Comparison of ENCODE assay signal across 7 mouse cellular contexts in the genomic region with DNA sequence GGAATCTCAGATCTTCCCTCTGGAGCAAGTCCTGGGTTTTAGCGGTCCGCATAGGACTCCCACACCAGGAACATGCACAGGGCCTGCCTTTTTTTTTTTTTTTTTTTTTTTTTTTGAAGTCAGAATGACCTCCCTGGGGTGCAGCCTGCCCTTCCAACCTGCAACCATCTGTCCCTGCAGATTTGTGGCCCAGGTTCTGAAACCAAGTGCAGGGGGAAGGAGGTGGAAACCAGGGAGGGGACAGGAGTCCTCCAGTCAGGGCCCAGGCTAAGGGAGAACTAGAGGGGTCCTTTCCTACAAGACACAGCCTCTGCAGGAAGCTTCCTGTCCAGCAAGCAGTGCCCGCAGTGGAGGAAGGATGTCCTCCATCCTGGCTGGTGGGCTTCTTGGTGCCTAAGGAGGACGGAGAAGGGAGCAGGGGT. TPM values are rescaled to one million over a fixed set of nuclear protein-coding genes. Genes with fewer than 3 reads are reported as not detected.
DNase-seq lines count a peak whose midpoint lies in the region; ATAC-seq and TF ChIP-seq lines count a peak whose summit lies in the region.

No protein-coding gene starts in this region.

- H3K36me3 ChIP-seq in hindbrain, embryonic 11.5 days (ENCODE audit: control insufficient read depth, insufficient read depth, low read length) = no peaks in the 10 kb centered on the region
- H3K36me3 ChIP-seq in midbrain, embryonic 14.5 days (ENCODE audit: control insufficient read depth, insufficient read depth, low read length) = peaks cover 19% of the 10 kb centered on the region

- peak overlapping the region; percentile 96 for H3K4me3 ChIP-seq in cortical plate, adult 2 months (ENCODE audit: insufficient read depth, low read length)
- peak overlapping the region; percentile 71 for H3K4me3 ChIP-seq in hindbrain, embryonic 11.5 days (ENCODE audit: low read depth, low read length)
- H3K4me3 ChIP-seq in midbrain, embryonic 14.5 days (replicated peaks; ENCODE audit: low read depth, low read length) = peak overlapping the region; percentile 91

- intact Hi-C loops in gastrocnemius, postnatal 14 days (cut with DNase I; ENCODE audit: low total_unique reads) = loop anchor here (10.0 kb wide), 1 partner anchor 112 kb away; a partner anchor contains a TSS

- no peaks in the 10 kb centered on the region for H3K27me3 ChIP-seq in hindbrain, embryonic 11.5 days (ENCODE audit: control insufficient read depth, insufficient read depth, low read length)
- no peaks in the 10 kb centered on the region for H3K27me3 ChIP-seq in midbrain, embryonic 14.5 days (ENCODE audit: control insufficient read depth, insufficient read depth, low read length)

- no peaks in the 10 kb centered on the region for H3K9me3 ChIP-seq in hindbrain, embryonic 11.5 days (ENCODE audit: control insufficient read depth, low read length)
- H3K9me3 ChIP-seq in midbrain, embryonic 14.5 days (ENCODE audit: control insufficient read depth, low read length) = no peaks in the 10 kb centered on the region

- no peak overlapping the region for H3K27ac ChIP-seq in cortical plate, adult 2 months (ENCODE audit: insufficient read depth, low read length)
- H3K27ac ChIP-seq in hindbrain, embryonic 11.5 days (ENCODE audit: low read depth, low read length) = peak overlapping the region; percentile 72; the same call in 1 of the 2 replicates
- H3K27ac ChIP-seq in midbrain, embryonic 14.5 days (replicated peaks; ENCODE audit: low read depth, low read length) = peak overlapping the region; percentile 86

- peak; percentile 44 for DNase-seq in 3134 (ENCODE audit: extremely low read depth, insufficient read length, low spot score)
- peak; percentile 25 for DNase-seq in 3T3-L1 (ENCODE audit: low read depth, low spot score)
- DNase-seq in hindbrain, embryonic 11.5 days (ENCODE audit: low spot score) = peak; percentile 45
- DNase-seq in midbrain, embryonic 14.5 days = no peak
- no peak for DNase-seq in gastrocnemius, postnatal 14 days

- ATAC-seq in hindbrain, embryonic 11.5 days (ENCODE audit: low FRiP score) = no peak; the same call in 1 of the 2 replicates
- peak; percentile 1; the same call in 1 of the 2 replicates for ATAC-seq in midbrain, embryonic 14.5 days (ENCODE audit: low FRiP score, low TSS enrichment)
- no peak for ATAC-seq in megakaryocyte progenitor cell, adult 5-6 weeks (replicated peaks; ENCODE audit: poor library complexity)

- peaks cover 7% of the 10 kb centered on the region; the same call in 1 of the 2 replicates for H3K4me1 ChIP-seq in cortical plate, adult 2 months (ENCODE audit: control insufficient read depth, insufficient read depth, low read length)
- peaks cover 3% of the 10 kb centered on the region for H3K4me1 ChIP-seq in hindbrain, embryonic 11.5 days (replicated peaks; ENCODE audit: control insufficient read depth, insufficient read depth, low read length)
- H3K4me1 ChIP-seq in midbrain, embryonic 14.5 days (ENCODE audit: control insufficient read depth, insufficient read depth, low read length) = peaks cover 29% of the 10 kb centered on the region

- peak overlapping the region; percentile 87 for H3K9ac ChIP-seq in hindbrain, embryonic 11.5 days (ENCODE audit: low read depth, low read length)
- peak overlapping the region; percentile 93 for H3K9ac ChIP-seq in midbrain, embryonic 14.5 days (replicated peaks; ENCODE audit: low read length)

- 27% methylated on average over 4 of the region's 4 CpGs for WGBS in hindbrain, embryonic 11.5 days
- WGBS in midbrain, embryonic 14.5 days = 9% methylated on average over 4 of the region's 4 CpGs

- no peak for TF ChIP-seq CTCF in cortical plate, adult 2 months (IDR thresholded peaks at IDR 0.05; ENCODE audit: extremely low read depth, insufficient read depth, low read length)

- TF ChIP-seq POLR2A in cortical plate, adult 2 months (IDR thresholded peaks at IDR 0.05; ENCODE audit: extremely low read depth, insufficient read depth, low read length) = no peak

- peak overlapping the region; percentile 63 for H3K4me2 ChIP-seq in hindbrain, embryonic 11.5 days (replicated peaks; ENCODE audit: low read depth, low read length)
- peak overlapping the region; percentile 78 for H3K4me2 ChIP-seq in midbrain, embryonic 14.5 days (ENCODE audit: low read length)

RNA-seq across cellular contexts. Expression of a gene that starts 0.8 kb away (rescaled TPM):
- polyA plus RNA-seq in cortical plate, adult 2 months (2012; rRNA removed) = 152 and 176 TPM in 2 replicates
- polyA plus RNA-seq in hindbrain, embryonic 11.5 days (2014; fragmentation: Nextera tagmentation; extraction: Ambion mirVana) = 31.2 and 34.3 TPM in 2 replicates
- polyA plus RNA-seq in midbrain, embryonic 14.5 days (2014; fragmentation: Nextera tagmentation; extraction: Ambion mirVana) = 68.5 and 69.3 TPM in 2 replicates
- 10 to 100 TPM; 14.3 to 16.4 TPM for total RNA-seq in gastrocnemius, postnatal 14 days (2021)
- total RNA-seq in megakaryocyte progenitor cell, adult 5-6 weeks (2015) = 2.8 and 3.3 TPM in 2 replicates
- 1.8 and 3.2 TPM in 2 replicates for total RNA-seq in megakaryocyte progenitor cell, adult 5-6 weeks (2017)

RNA-seq across cellular contexts. Expression of a gene that starts 7.3 kb away (rescaled TPM):
- polyA plus RNA-seq in cortical plate, adult 2 months (2012; rRNA removed) = 123 and 138 TPM in 2 replicates
- polyA plus RNA-seq in hindbrain, embryonic 11.5 days (2014; fragmentation: Nextera tagmentation; extraction: Ambion mirVana) = 146 and 148 TPM in 2 replicates
- 122 and 165 TPM in 2 replicates for polyA plus RNA-seq in midbrain, embryonic 14.5 days (2014; fragmentation: Nextera tagmentation; extraction: Ambion mirVana)
- total RNA-seq in gastrocnemius, postnatal 14 days (2021) = 10 to 100 TPM; 70.3 to 72.0 TPM
- total RNA-seq in megakaryocyte progenitor cell, adult 5-6 weeks (2015) = 64.6 and 65.0 TPM in 2 replicates
- 64.7 and 82.0 TPM in 2 replicates for total RNA-seq in megakaryocyte progenitor cell, adult 5-6 weeks (2017)

RNA-seq across cellular contexts. Expression of a gene that starts 7.7 kb away (rescaled TPM):
- 122 and 127 TPM in 2 replicates for polyA plus RNA-seq in cortical plate, adult 2 months (2012; rRNA removed)
- polyA plus RNA-seq in hindbrain, embryonic 11.5 days (2014; fragmentation: Nextera tagmentation; extraction: Ambion mirVana) = 69.7 and 73.2 TPM in 2 replicates
- 83.8 and 102 TPM in 2 replicates for polyA plus RNA-seq in midbrain, embryonic 14.5 days (2014; fragmentation: Nextera tagmentation; extraction: Ambion mirVana)
- 10 to 100 TPM; 12.2 to 14.5 TPM for total RNA-seq in gastrocnemius, postnatal 14 days (2021)
- total RNA-seq in megakaryocyte progenitor cell, adult 5-6 weeks (2015) = 16.0 and 18.5 TPM in 2 replicates
- total RNA-seq in megakaryocyte progenitor cell, adult 5-6 weeks (2017) = 57.5 and 59.8 TPM in 2 replicates

RNA-seq across cellular contexts. Expression of a gene that starts 7.8 kb away (rescaled TPM):
- 56.6 and 57.3 TPM in 2 replicates for polyA plus RNA-seq in cortical plate, adult 2 months (2012; rRNA removed)
- polyA plus RNA-seq in hindbrain, embryonic 11.5 days (2014; fragmentation: Nextera tagmentation; extraction: Ambion mirVana) = 10.2 and 10.8 TPM in 2 replicates
- 27.8 and 32.2 TPM in 2 replicates for polyA plus RNA-seq in midbrain, embryonic 14.5 days (2014; fragmentation: Nextera tagmentation; extraction: Ambion mirVana)
- total RNA-seq in gastrocnemius, postnatal 14 days (2021) = 1 to 10 TPM; 1.1 to 2.4 TPM
- 1.5 and 2.0 TPM in 2 replicates for total RNA-seq in megakaryocyte progenitor cell, adult 5-6 weeks (2015)
- 1.5 and 4.1 TPM in 2 replicates for total RNA-seq in megakaryocyte progenitor cell, adult 5-6 weeks (2017)

RNA-seq across cellular contexts. Expression of a gene that starts 18.1 kb away (rescaled TPM):
- 7.9 and 8.0 TPM in 2 replicates for polyA plus RNA-seq in cortical plate, adult 2 months (2012; rRNA removed)
- 0.85 and 1.2 TPM in 2 replicates for polyA plus RNA-seq in hindbrain, embryonic 11.5 days (2014; fragmentation: Nextera tagmentation; extraction: Ambion mirVana)
- 1.7 and 2.3 TPM in 2 replicates for polyA plus RNA-seq in midbrain, embryonic 14.5 days (2014; fragmentation: Nextera tagmentation; extraction: Ambion mirVana)
- under 1 TPM; 0.55 to 0.57 TPM for total RNA-seq in gastrocnemius, postnatal 14 days (2021)
- 1.0 and 1.6 TPM in 2 replicates for total RNA-seq in megakaryocyte progenitor cell, adult 5-6 weeks (2015)
- 0.17 and 0.27 TPM in 2 replicates for total RNA-seq in megakaryocyte progenitor cell, adult 5-6 weeks (2017)

Comparison
In these comparisons a context has a peak if more than half of its experiments do, and no peak if none do; other contexts are left out.
1. DNase-seq: peak in 3134 (single experiment), 3T3-L1 (single experiment) and hindbrain, embryonic 11.5 days (single experiment); none in midbrain, embryonic 14.5 days (single experiment) and gastrocnemius, postnatal 14 days (single experiment).
2. Peak in every context shown above with its lines, with median percentiles within 50 percentile points of each other: H3K4me3 ChIP-seq.